Mouse (Mus musculus) midbrain, embryonic 13.5 days (tissue): Measurements from ENCODE around the gene Tfap2d. TPM values are rescaled to one million over a fixed set of nuclear protein-coding genes. Genes with fewer than 3 reads are reported as not detected.

Experiments
- ATAC-seq: fragments of 200-750 bp; cut with Nextera tagmentation; 2 replicates; pipeline ENCODE4 v1.8.0; 2017; ENCODE audit warnings: mild to moderate bottlenecking, moderate TSS enrichment, moderate library complexity
- H3K27ac ChIP-seq: fragments of 300-500 bp; sonication (generic); 2 replicates; pipeline ENCODE4 v1.5.1; 2015; ENCODE audit warnings: inconsistent platforms, mild to moderate bottlenecking, moderate library complexity
- H3K27me3 ChIP-seq: fragments of 300-500 bp; sonication (generic); 2 replicates; pipeline ENCODE4 v1.6.1; 2015; ENCODE audit warnings: mild to moderate bottlenecking, inconsistent platforms
- H3K36me3 ChIP-seq: fragments of 300-500 bp; sonication (generic); 2 replicates; pipeline ENCODE4 v1.6.1; 2015; ENCODE audit warnings: mild to moderate bottlenecking, inconsistent platforms
- H3K4me1 ChIP-seq: fragments of 300-500 bp; sonication (generic); replicated peaks from 2 replicates; pipeline ENCODE4 v1.6.1; 2015; ENCODE audit warnings: inconsistent platforms
- H3K4me2 ChIP-seq: fragments of 300-500 bp; sonication (generic); replicated peaks from 2 replicates; pipeline ENCODE4 v1.6.1; 2015; ENCODE audit warnings: moderate library complexity, mild to moderate bottlenecking, inconsistent platforms
- H3K4me3 ChIP-seq: fragments of 300-500 bp; sonication (generic); replicated peaks from 2 replicates; pipeline ENCODE4 v1.5.1; 2015; ENCODE audit warnings: mild to moderate bottlenecking, inconsistent platforms
- H3K9ac ChIP-seq: fragments of 300-500 bp; sonication (generic); replicated peaks from 2 replicates; pipeline ENCODE4 v1.6.1; 2015; ENCODE audit warnings: mild to moderate bottlenecking, inconsistent platforms
- H3K9me3 ChIP-seq: fragments of 300-500 bp; sonication (generic); 2 replicates; pipeline ENCODE4 v1.6.1; 2016; ENCODE audit warnings: mild to moderate bottlenecking, inconsistent platforms
- WGBS: fragments of 180-500 bp; shearing (Covaris S2); methylation state at CpG from one replicate; pipeline ENCODE4 v1.1.7; 2015; 5-methylcytosine and 5-hydroxymethylcytosine counted together
- polyA plus RNA-seq: library from polyadenylated mRNA; unstranded; fragments of >200 nt; fragmentation: Nextera tagmentation; extraction: Ambion mirVana; gene quantifications from 2 replicates; pipeline ENCODE4 v1.2.1, GENCODE M21; 2015

The Tfap2d gene
- polyA plus RNA-seq: 41.3 and 54.1 TPM in 2 replicates

GRCm38 (mm10) chr1:19102631-19103030, at the start of gene Tfap2d:
TSS of gene Tfap2d (plus strand) at chr1:19103022.
- peak within 1 kb of the TSS; percentile 85 for H3K27ac ChIP-seq

GRCm38 (mm10) chr1:19056300-19056699, 46.5 kb upstream of the Tfap2d start:
- no peak overlapping the region for H3K4me2 ChIP-seq
- no peaks in the 10 kb centered on the region for H3K36me3 ChIP-seq
- no peak overlapping the region for H3K9ac ChIP-seq
- ATAC-seq: no peak
- H3K4me1 ChIP-seq: no peaks in the 10 kb centered on the region
- no peaks in the 10 kb centered on the region for H3K27me3 ChIP-seq
- no peak overlapping the region for H3K27ac ChIP-seq
- H3K9me3 ChIP-seq: no peaks in the 10 kb centered on the region
- 13% methylated on average over 3 of the region's 3 CpGs for WGBS
- no peak overlapping the region for H3K4me3 ChIP-seq

More at GRCm38 (mm10) chr1:19102631-19103030, at the start of gene Tfap2d:
- H3K27me3 ChIP-seq: peaks cover 95% of the 10 kb centered on the region
- WGBS: under 1% methylated on average over 6 of the region's 6 CpGs
- peaks cover 10% of the 10 kb centered on the region for H3K4me1 ChIP-seq
- H3K9me3 ChIP-seq: no peaks in the 10 kb centered on the region
- peak within 1 kb of the TSS; percentile 47 for H3K4me2 ChIP-seq
- H3K36me3 ChIP-seq: no peaks in the 10 kb centered on the region
- H3K4me3 ChIP-seq: peak within 1 kb of the TSS; percentile 42
- no peak for ATAC-seq
- H3K9ac ChIP-seq: peak within 1 kb of the TSS; percentile 64

GRCm38 (mm10) chr1:19056861-19057260, 46.0 kb upstream of the Tfap2d start:
- no peaks in the 10 kb centered on the region for H3K27me3 ChIP-seq
- no peak overlapping the region for H3K27ac ChIP-seq
- 74% methylated on average over 6 of the region's 6 CpGs for WGBS
- H3K9ac ChIP-seq: no peak overlapping the region
- H3K4me2 ChIP-seq: no peak overlapping the region
- H3K4me3 ChIP-seq: no peak overlapping the region
- H3K4me1 ChIP-seq: no peaks in the 10 kb centered on the region
- ATAC-seq: no peak
- H3K36me3 ChIP-seq: no peaks in the 10 kb centered on the region
- H3K9me3 ChIP-seq: no peaks in the 10 kb centered on the region

GRCm38 (mm10) chr1:19088078-19088477, 14.7 kb upstream of the Tfap2d start:
- H3K27me3 ChIP-seq: peaks cover 13% of the 10 kb centered on the region
- H3K4me3 ChIP-seq: no peak overlapping the region
- H3K4me2 ChIP-seq: peak overlapping the region; percentile 15; the same call in 1 of the 2 replicates
- H3K9me3 ChIP-seq: no peaks in the 10 kb centered on the region
- peak; percentile 80 for ATAC-seq
- H3K9ac ChIP-seq: no peak overlapping the region
- peaks cover 3% of the 10 kb centered on the region; the same call in 1 of the 2 replicates for H3K4me1 ChIP-seq
- WGBS: 7% methylated on average over 8 of the region's 8 CpGs
- H3K36me3 ChIP-seq: no peaks in the 10 kb centered on the region
- H3K27ac ChIP-seq: no peak overlapping the region

- peak overlapping the region; percentile 44 for H3K4me2 ChIP-seq
- H3K4me3 ChIP-seq: 0 out of 2 replicates have a peak overlapping the region, but pooled peaks have one; percentile 17
- no peaks in the 10 kb centered on the region for H3K36me3 ChIP-seq
- WGBS: under 1% methylated on average over 18 of the region's 18 CpGs
- peak; percentile 70; the same call in 1 of the 2 replicates for ATAC-seq
- no peak overlapping the region for H3K9ac ChIP-seq
- H3K27ac ChIP-seq: peak overlapping the region; percentile 25
- 0 out of 2 replicates have a peak, but pooled peaks cover 3% of the 10 kb centered on the region for H3K4me1 ChIP-seq
- H3K27me3 ChIP-seq: peaks cover 86% of the 10 kb centered on the region
- no peaks in the 10 kb centered on the region for H3K9me3 ChIP-seq
These were observed 5.9 kb upstream of the Tfap2d start for GRCm38 (mm10) chr1:19096921-19097320.

- Histone ChIP-seq H3K9ac (peak overlapping the region; percentile 64), H3K27ac (peak overlapping the region; percentile 85), H3K4me1 (peaks cover 10% of the 10 kb centered on the region), H3K27me3 (peaks cover 97% of the 10 kb centered on the region), H3K36me3 (no peaks in the 10 kb centered on the region), H3K4me2 (peak overlapping the region; percentile 47), H3K4me3 (peak overlapping the region; percentile 42), H3K9me3 (no peaks in the 10 kb centered on the region)
- no peak for ATAC-seq
- WGBS: under 1% methylated on average over 21 of the region's 21 CpGs
These were observed 494 bp downstream of the Tfap2d start for GRCm38 (mm10) chr1:19103316-19103715.

- WGBS: 0% methylated on average over 10 of the region's 10 CpGs
- ATAC-seq: 0 out of 2 replicates have a peak, but pooled peaks have one; percentile 4
- Histone ChIP-seq H3K27ac (peak overlapping the region; percentile 85), H3K27me3 (peaks cover 97% of the 10 kb centered on the region), H3K4me1 (peaks cover 10% of the 10 kb centered on the region), H3K9me3 (no peaks in the 10 kb centered on the region), H3K4me2 (peak overlapping the region; percentile 47), H3K36me3 (no peaks in the 10 kb centered on the region), H3K4me3 (peak overlapping the region; percentile 42), H3K9ac (peak overlapping the region; percentile 64)
These were observed 937 bp downstream of the Tfap2d start for GRCm38 (mm10) chr1:19103776-19104142.

GRCm38 (mm10) chr1:19104143-19104857, 1.5 kb downstream of the Tfap2d start:
- Histone ChIP-seq H3K27ac (peak overlapping the region; percentile 85), H3K36me3 (no peaks in the 10 kb centered on the region), H3K27me3 (peaks cover 97% of the 10 kb centered on the region), H3K9ac (peak overlapping the region; percentile 64), H3K4me3 (peak overlapping the region; percentile 42), H3K4me2 (peak overlapping the region; percentile 47), H3K4me1 (peaks cover 10% of the 10 kb centered on the region), H3K9me3 (no peaks in the 10 kb centered on the region)
- under 1% methylated on average over 40 of the region's 40 CpGs for WGBS
- ATAC-seq: peak; percentile 57

- H3K36me3 ChIP-seq: no peaks in the 10 kb centered on the region
- H3K4me2 ChIP-seq: peak overlapping the region; percentile 47
- H3K9me3 ChIP-seq: no peaks in the 10 kb centered on the region
- peak overlapping the region; percentile 59 for H3K9ac ChIP-seq
- ATAC-seq: no peak
- peak overlapping the region; percentile 85 for H3K27ac ChIP-seq
- peaks cover 97% of the 10 kb centered on the region for H3K27me3 ChIP-seq
- H3K4me1 ChIP-seq: peaks cover 10% of the 10 kb centered on the region
- peak overlapping the region; percentile 42 for H3K4me3 ChIP-seq
- WGBS: 0% methylated on average over 4 of the region's 4 CpGs
These were observed 3.6 kb downstream of the Tfap2d start for GRCm38 (mm10) chr1:19106401-19106800.

- Histone ChIP-seq H3K27ac (peak overlapping the region; percentile 85), H3K4me1 (peaks cover 10% of the 10 kb centered on the region), H3K4me3 (peak overlapping the region; percentile 42), H3K9ac (peak overlapping the region; percentile 59), H3K9me3 (no peaks in the 10 kb centered on the region), H3K27me3 (peaks cover 97% of the 10 kb centered on the region), H3K4me2 (peak overlapping the region; percentile 47), H3K36me3 (no peaks in the 10 kb centered on the region)
- peak; percentile 35; the same call in 1 of the 2 replicates for ATAC-seq
- 1% methylated on average over 13 of the region's 13 CpGs for WGBS
These were observed 4.3 kb downstream of the Tfap2d start for GRCm38 (mm10) chr1:19106841-19107800.

GRCm38 (mm10) chr1:19107801-19108200, 5.0 kb downstream of the Tfap2d start:
- peak overlapping the region; percentile 85 for H3K27ac ChIP-seq

More at GRCm38 (mm10) chr1:19107801-19108200, 5.0 kb downstream of the Tfap2d start:
- H3K4me1 ChIP-seq: peaks cover 10% of the 10 kb centered on the region
- H3K9me3 ChIP-seq: no peaks in the 10 kb centered on the region
- no peak for ATAC-seq
- peaks cover 97% of the 10 kb centered on the region for H3K27me3 ChIP-seq
- H3K36me3 ChIP-seq: no peaks in the 10 kb centered on the region
- peak overlapping the region; percentile 47 for H3K4me2 ChIP-seq
- peak overlapping the region; percentile 59 for H3K9ac ChIP-seq
- WGBS: 4% methylated on average over 3 of the region's 3 CpGs
- peak overlapping the region; percentile 42 for H3K4me3 ChIP-seq
